Mouse (Mus musculus): Measurements from ENCODE around the gene Vmn2r57.

- TF ChIP-seq CTCF (IDR thresholded peaks at IDR 0.05; ENCODE audit: low read depth, low read length) (no peak), POLR2A (IDR thresholded peaks at IDR 0.05; ENCODE audit: borderline replicate concordance, low read depth, low read length) (no peak)
Observed at GRCm38 (mm10) chr7:41451864-41452263, 3.4 kb upstream of the Vmn2r57 start.
